Mouse (Mus musculus) testis, adult 2 months (tissue): Measurements from ENCODE around the gene Ppp2r5c.

Source experiments
- CTCF ChIP-seq: fragments of 200-500 bp; IDR thresholded peaks from 2 replicates; pipeline ENCODE4 v1.5.1; 2012; ENCODE audit warnings: low read depth, mild to moderate bottlenecking, inconsistent platforms, low read length, moderate library complexity; ENCODE audit not compliant: control insufficient read depth, insufficient read depth, insufficient replicate concordance
- POLR2A ChIP-seq: fragments of 200-500 bp; IDR thresholded peaks from 2 replicates; pipeline ENCODE4 v1.6.1; 2012; ENCODE audit warnings: low read depth, mild to moderate bottlenecking, inconsistent platforms, low read length, moderate library complexity; ENCODE audit not compliant: control insufficient read depth

GRCm38 (mm10) chr12:110549437-110550112, 102.7 kb downstream of the Ppp2r5c start:
- TF ChIP-seq CTCF (no peak), POLR2A (no peak)
